Mouse (Mus musculus): ENCODE results near the gene Adad1. TPM values are rescaled to one million over a fixed set of nuclear protein-coding genes. Genes with fewer than 3 reads are reported as not detected.

The Adad1 gene
- 0.33 and 0.46 TPM in 2 replicates for polyA plus RNA-seq (2014; fragmentation: Nextera tagmentation; extraction: Ambion mirVana)

DNA sequence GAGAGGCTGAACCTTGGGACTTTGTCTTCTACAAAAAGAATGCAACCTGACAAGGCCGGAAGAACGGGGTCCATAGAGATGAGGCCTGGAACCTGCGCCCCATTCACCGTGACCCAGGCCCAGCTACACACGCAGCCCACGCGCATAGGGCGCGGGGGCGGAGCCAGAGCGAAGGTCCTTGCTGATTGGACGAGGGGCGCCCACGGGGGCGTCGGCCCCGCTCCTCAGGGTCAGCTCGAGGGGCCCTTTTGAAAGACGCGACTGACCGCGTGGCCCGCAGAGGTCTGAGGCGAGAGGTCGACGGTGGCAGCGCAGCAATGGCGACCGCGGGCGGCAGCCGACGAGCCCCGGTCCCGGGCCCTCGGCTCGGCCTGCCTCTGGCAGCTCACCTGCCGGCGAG lies at the start of gene Adad1:
Adad1 (plus strand) TSS at position 122 of the 400 bp plus-strand sequence.
- ATAC-seq (ENCODE audit: insufficient read depth): peak; percentile 21; the same call in 1 of the 2 replicates

GRCm38 (mm10) chr3:37037979-37038378 lies 25.3 kb upstream of the Adad1 start:
- no peak for ATAC-seq (ENCODE audit: insufficient read depth)
- DNase-seq: no peak
- Histone ChIP-seq H3K9me3 (ENCODE audit: low read depth, low read length) (no peaks in the 10 kb centered on the region), H3K27ac (ENCODE audit: low read depth) (no peak overlapping the region), H3K4me1 (ENCODE audit: insufficient read depth) (no peaks in the 10 kb centered on the region), H3K9ac (no peak overlapping the region), H3K4me3 (ENCODE audit: low read depth, low read length) (no peak overlapping the region), H3K36me3 (ENCODE audit: insufficient read depth) (peaks cover 43% of the 10 kb centered on the region), H3K4me2 (no peak overlapping the region), H3K27me3 (ENCODE audit: insufficient read depth, low read length) (no peaks in the 10 kb centered on the region)
- TF ChIP-seq CTCF (IDR thresholded peaks at IDR 0.05; ENCODE audit: low read depth): no peak
- 84% methylated on average over 2 of the region's 2 CpGs for WGBS

More for the DNA sequence above, at the start of gene Adad1:
- no peak for TF ChIP-seq CTCF (IDR thresholded peaks at IDR 0.05; ENCODE audit: low read depth)
- Histone ChIP-seq H3K9me3 (ENCODE audit: low read depth, low read length) (peaks cover 11% of the 10 kb centered on the region; the same call in 1 of the 2 replicates), H3K36me3 (ENCODE audit: insufficient read depth) (no peaks in the 10 kb centered on the region), H3K4me3 (ENCODE audit: low read depth, low read length) (peak within 1 kb of the TSS; percentile 26), H3K27me3 (ENCODE audit: insufficient read depth, low read length) (no peaks in the 10 kb centered on the region), H3K4me1 (ENCODE audit: insufficient read depth) (no peaks in the 10 kb centered on the region), H3K27ac (ENCODE audit: low read depth) (no peak within 1 kb of the TSS), H3K9ac (no peak within 1 kb of the TSS), H3K4me2 (peak within 1 kb of the TSS; percentile 52)
- DNase-seq: peak; percentile 11
- 41% methylated on average over 39 of the region's 39 CpGs for WGBS

- no peak overlapping the region for H3K4me2 ChIP-seq
- ATAC-seq (ENCODE audit: insufficient read depth): no peak
- no peak for TF ChIP-seq CTCF (IDR thresholded peaks at IDR 0.05; ENCODE audit: low read depth)
- no peaks in the 10 kb centered on the region for H3K27me3 ChIP-seq (ENCODE audit: insufficient read depth, low read length)
- H3K36me3 ChIP-seq (ENCODE audit: insufficient read depth): peaks cover 47% of the 10 kb centered on the region
- H3K4me3 ChIP-seq (ENCODE audit: low read depth, low read length): no peak overlapping the region
- no peak overlapping the region for H3K27ac ChIP-seq (ENCODE audit: low read depth)
- no peaks in the 10 kb centered on the region for H3K4me1 ChIP-seq (ENCODE audit: insufficient read depth)
- DNase-seq: no peak
- no peak overlapping the region for H3K9ac ChIP-seq
- H3K9me3 ChIP-seq (ENCODE audit: low read depth, low read length): no peaks in the 10 kb centered on the region
Observed at GRCm38 (mm10) chr3:37039811-37040210, 23.5 kb upstream of the Adad1 start.

DNA sequence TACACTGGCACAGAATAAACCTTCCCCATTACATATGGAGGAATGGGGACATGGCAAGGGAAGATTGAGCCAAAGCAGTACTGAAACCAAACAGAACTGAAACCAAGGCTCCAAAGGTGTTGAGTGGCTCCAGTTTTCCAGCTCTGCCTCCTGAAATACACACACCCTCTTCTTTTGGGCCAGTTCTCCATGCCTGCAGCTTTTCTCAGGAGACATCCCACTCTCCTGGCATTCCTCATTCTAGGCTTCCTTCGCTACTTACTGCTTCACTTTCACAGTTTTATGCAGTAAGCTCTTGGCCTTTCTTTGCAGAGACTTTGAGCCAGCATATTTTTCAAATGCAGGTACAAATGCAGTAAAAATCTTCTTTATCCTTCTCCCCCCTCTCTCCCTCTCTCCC lies 11.8 kb upstream of the Adad1 start:
- Histone ChIP-seq H3K4me3 (ENCODE audit: low read depth, low read length) (no peak overlapping the region), H3K4me2 (no peak overlapping the region), H3K27ac (ENCODE audit: low read depth) (no peak overlapping the region), H3K9me3 (ENCODE audit: low read depth, low read length) (no peaks in the 10 kb centered on the region), H3K27me3 (ENCODE audit: insufficient read depth, low read length) (no peaks in the 10 kb centered on the region), H3K9ac (no peak overlapping the region), H3K36me3 (ENCODE audit: insufficient read depth) (peaks cover 25% of the 10 kb centered on the region), H3K4me1 (ENCODE audit: insufficient read depth) (no peaks in the 10 kb centered on the region)
- ATAC-seq (ENCODE audit: insufficient read depth): no peak
- WGBS: 91% methylated on average over 1 of the region's 1 CpGs
- no peak for TF ChIP-seq CTCF (IDR thresholded peaks at IDR 0.05; ENCODE audit: low read depth)
- DNase-seq: no peak

- peak; percentile 61 for DNase-seq
- TF ChIP-seq CTCF (IDR thresholded peaks at IDR 0.05; ENCODE audit: low read depth): peak; percentile 49
- no peak overlapping the region for H3K4me3 ChIP-seq (ENCODE audit: low read depth, low read length)
- no peak overlapping the region for H3K4me2 ChIP-seq
- H3K9me3 ChIP-seq (ENCODE audit: low read depth, low read length): no peaks in the 10 kb centered on the region
- no peak overlapping the region for H3K9ac ChIP-seq
- H3K27ac ChIP-seq (ENCODE audit: low read depth): no peak overlapping the region
- H3K4me1 ChIP-seq (ENCODE audit: insufficient read depth): no peaks in the 10 kb centered on the region
- H3K36me3 ChIP-seq (ENCODE audit: insufficient read depth): no peaks in the 10 kb centered on the region
- no peaks in the 10 kb centered on the region for H3K27me3 ChIP-seq (ENCODE audit: insufficient read depth, low read length)
- ATAC-seq (ENCODE audit: insufficient read depth): no peak
Observed at GRCm38 (mm10) chr3:37073211-37073610, 9.9 kb downstream of the Adad1 start.

DNA sequence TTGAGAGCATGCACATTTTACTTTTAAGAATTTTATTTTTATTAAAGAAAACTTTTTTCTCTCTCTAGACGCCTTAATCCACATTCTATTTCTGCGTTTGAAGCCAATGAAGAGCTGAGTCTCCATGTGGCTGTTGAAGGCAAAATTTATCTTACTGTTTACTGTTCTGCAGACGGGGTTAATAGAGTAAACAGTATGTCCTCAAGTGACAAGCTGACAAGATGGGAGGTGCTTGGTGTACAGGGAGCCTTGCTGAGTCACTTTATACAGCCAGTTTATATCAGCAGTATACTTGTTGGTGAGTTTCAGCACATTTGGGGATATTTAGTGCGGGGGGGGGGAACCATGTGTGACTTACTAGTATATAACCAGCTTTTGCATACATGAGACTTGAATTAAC lies 21.5 kb downstream of the Adad1 start:
- no peaks in the 10 kb centered on the region for H3K36me3 ChIP-seq (ENCODE audit: insufficient read depth)
- TF ChIP-seq CTCF (IDR thresholded peaks at IDR 0.05; ENCODE audit: low read depth): no peak
- H3K9ac ChIP-seq: no peak overlapping the region
- no peak overlapping the region for H3K4me3 ChIP-seq (ENCODE audit: low read depth, low read length)
- H3K4me2 ChIP-seq: no peak overlapping the region
- H3K4me1 ChIP-seq (ENCODE audit: insufficient read depth): no peaks in the 10 kb centered on the region
- no peak overlapping the region for H3K27ac ChIP-seq (ENCODE audit: low read depth)
- no peaks in the 10 kb centered on the region for H3K9me3 ChIP-seq (ENCODE audit: low read depth, low read length)
- no peaks in the 10 kb centered on the region for H3K27me3 ChIP-seq (ENCODE audit: insufficient read depth, low read length)
- WGBS: 36% methylated on average over 4 of the region's 4 CpGs
- ATAC-seq (ENCODE audit: insufficient read depth): peak; percentile 78; the same call in 1 of the 2 replicates
- DNase-seq: peak; percentile 53

GRCm38 (mm10) chr3:37090721-37091120 lies 27.4 kb downstream of the Adad1 start:
- DNase-seq: no peak
- Histone ChIP-seq H3K4me3 (ENCODE audit: low read depth, low read length) (no peak overlapping the region), H3K4me2 (no peak overlapping the region), H3K4me1 (ENCODE audit: insufficient read depth) (no peaks in the 10 kb centered on the region), H3K9me3 (ENCODE audit: low read depth, low read length) (no peaks in the 10 kb centered on the region), H3K27ac (ENCODE audit: low read depth) (no peak overlapping the region), H3K36me3 (ENCODE audit: insufficient read depth) (no peaks in the 10 kb centered on the region), H3K9ac (no peak overlapping the region), H3K27me3 (ENCODE audit: insufficient read depth, low read length) (no peaks in the 10 kb centered on the region)
- no peak for TF ChIP-seq CTCF (IDR thresholded peaks at IDR 0.05; ENCODE audit: low read depth)
- ATAC-seq (ENCODE audit: insufficient read depth): no peak

DNA sequence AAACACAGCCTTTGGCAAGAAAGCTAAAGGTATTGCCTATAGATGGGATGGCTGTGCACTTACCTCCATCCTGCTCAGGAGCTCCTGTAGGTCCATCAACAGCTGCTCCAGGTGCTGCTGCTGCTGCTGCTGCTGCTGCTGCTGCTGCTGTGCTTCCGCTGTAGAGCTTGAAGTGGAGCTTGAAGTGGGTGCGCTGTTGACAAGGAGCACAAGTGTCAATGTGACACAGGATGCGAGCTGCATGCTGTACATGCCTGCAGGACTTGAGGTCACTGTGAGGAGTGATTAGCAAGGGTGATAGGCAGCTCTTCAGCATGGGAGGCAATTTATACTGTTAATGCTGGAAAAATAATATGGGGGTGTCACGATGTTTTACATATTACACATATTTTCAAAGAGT lies 62.3 kb downstream of the Adad1 start, which contains the start of gene Il2:
Il2 (minus strand) TSS at position 305 of the 400 bp plus-strand sequence.
- WGBS: 53% methylated on average over 4 of the region's 4 CpGs
- Histone ChIP-seq H3K4me3 (ENCODE audit: low read depth, low read length) (no peak within 1 kb of the TSS), H3K27me3 (ENCODE audit: insufficient read depth, low read length) (no peaks in the 10 kb centered on the region), H3K4me1 (ENCODE audit: insufficient read depth) (peaks cover 3% of the 10 kb centered on the region; the same call in 1 of the 2 replicates), H3K9ac (no peak within 1 kb of the TSS), H3K27ac (ENCODE audit: low read depth) (no peak within 1 kb of the TSS), H3K9me3 (ENCODE audit: low read depth, low read length) (no peaks in the 10 kb centered on the region), H3K36me3 (ENCODE audit: insufficient read depth) (no peaks in the 10 kb centered on the region), H3K4me2 (no peak within 1 kb of the TSS)
- no peak for TF ChIP-seq CTCF (IDR thresholded peaks at IDR 0.05; ENCODE audit: low read depth)
- ATAC-seq (ENCODE audit: insufficient read depth) (no peak), DNase-seq (no peak)

Measured in lung, embryonic 14.5 days (tissue).